Mouse (Mus musculus): Measurements from ENCODE around the gene Cd24a.

DNA sequence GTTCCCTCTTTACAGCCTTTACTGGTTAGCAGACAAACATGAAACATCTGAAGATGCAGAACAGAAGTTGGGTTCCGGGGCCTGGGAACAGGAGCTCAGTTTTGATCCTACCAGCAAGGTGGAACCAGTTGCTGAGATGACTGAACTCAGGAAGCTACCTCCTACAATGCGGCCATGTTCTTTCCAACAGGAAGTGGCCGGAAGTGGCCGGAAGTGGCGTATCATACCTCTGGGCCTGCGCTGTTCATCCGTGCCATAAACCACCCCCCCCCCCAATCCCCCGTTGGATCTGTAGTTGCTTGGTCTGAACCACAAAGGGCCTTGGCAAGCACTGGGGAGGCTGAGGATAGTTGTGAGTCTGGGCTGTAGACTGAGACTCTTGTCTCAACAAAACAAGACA, 45.4 kb downstream of the Cd24a start:
- TF ChIP-seq CTCF (IDR thresholded peaks at IDR 0.05; ENCODE audit: borderline replicate concordance, extremely low read depth, insufficient read depth, insufficient read length) = no peak
- no peak for TF ChIP-seq POLR2A (IDR thresholded peaks at IDR 0.05; ENCODE audit: borderline replicate concordance, extremely low read depth, insufficient read depth, insufficient read length, poor library complexity, severe bottlenecking)
